Mouse (Mus musculus) kidney, postnatal 36 days (tissue): ENCODE results near the gene Serpinb1a.
"Not testable (repeated sequence)": the region's sequence is repeated elsewhere in the genome, so short reads cannot be mapped to it uniquely, and the experiment has no call there.

Source experiments
- DNase-seq, 2 experiments: peaks; one replicate each; pipeline ENCODE4 v3.0.0; 2021 to 2022; ENCODE audit warnings: mixed read lengths in 2 of 2

Gene Serpinb1a

GRCm38 (mm10) chr13:32850668-32851404 is at the start of gene Serpinb1a:
TSS of gene Serpinb1a (minus strand) at chr13:32851185.
- DNase-seq: peak; percentile 68 to 69

GRCm38 (mm10) chr13:32900639-32901038 is 49.7 kb upstream of the Serpinb1a start:
- peak; percentile 49 to 78 for DNase-seq

GRCm38 (mm10) chr13:32899114-32899513 is 48.1 kb upstream of the Serpinb1a start:
- not testable (repeated sequence) for DNase-seq

- no peak for DNase-seq
Observed at GRCm38 (mm10) chr13:32898111-32898510, 47.1 kb upstream of the Serpinb1a start, which contains the start of gene Serpinb1c. TSS of gene Serpinb1c (minus strand) at chr13:32898211.

DNA sequence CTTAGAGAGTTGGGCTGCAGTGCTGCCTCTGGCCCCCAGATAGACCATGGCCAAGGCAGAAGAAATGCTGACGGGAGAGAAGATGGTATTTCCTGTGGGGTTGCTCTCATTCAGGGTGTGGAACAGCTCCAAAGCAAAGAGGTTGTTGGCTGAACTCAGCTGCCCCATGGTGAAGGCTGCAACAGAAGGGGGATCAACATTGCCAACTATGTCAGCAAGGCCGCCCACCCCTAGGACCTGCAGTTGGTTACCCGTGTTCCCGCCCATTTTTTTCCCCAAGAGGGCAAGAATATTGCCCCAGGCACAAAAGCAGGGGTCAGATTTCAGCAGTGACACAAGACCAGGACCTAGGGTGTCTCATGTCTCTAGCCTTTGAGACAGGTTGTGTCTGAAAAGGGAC is 45.9 kb upstream of the Serpinb1a start:
- no peak for DNase-seq

GRCm38 (mm10) chr13:32884755-32885154 is 33.8 kb upstream of the Serpinb1a start:
- DNase-seq: no peak

DNA sequence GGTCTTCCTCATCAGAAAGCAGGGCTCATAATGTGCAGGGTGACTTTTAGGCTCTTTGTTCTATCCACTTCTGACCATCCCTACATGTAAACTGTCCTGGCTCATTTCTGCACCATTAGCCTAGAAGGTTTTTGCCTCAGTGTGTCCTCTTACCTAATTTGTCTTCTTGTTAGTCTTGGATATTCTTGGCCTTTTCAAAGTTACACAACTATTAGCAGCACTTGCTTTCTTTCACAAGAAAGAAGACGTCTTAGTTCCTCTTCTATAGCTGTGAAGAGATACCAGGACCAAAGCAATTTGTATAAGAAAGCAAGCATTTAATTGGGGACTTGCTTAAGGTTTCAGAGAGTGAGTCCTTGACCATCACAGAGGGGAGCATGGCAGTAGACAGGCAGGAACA is 22.9 kb upstream of the Serpinb1a start:
- no peak for DNase-seq

- no peak for DNase-seq
Observed at GRCm38 (mm10) chr13:32868843-32869242, 17.9 kb upstream of the Serpinb1a start.

DNA sequence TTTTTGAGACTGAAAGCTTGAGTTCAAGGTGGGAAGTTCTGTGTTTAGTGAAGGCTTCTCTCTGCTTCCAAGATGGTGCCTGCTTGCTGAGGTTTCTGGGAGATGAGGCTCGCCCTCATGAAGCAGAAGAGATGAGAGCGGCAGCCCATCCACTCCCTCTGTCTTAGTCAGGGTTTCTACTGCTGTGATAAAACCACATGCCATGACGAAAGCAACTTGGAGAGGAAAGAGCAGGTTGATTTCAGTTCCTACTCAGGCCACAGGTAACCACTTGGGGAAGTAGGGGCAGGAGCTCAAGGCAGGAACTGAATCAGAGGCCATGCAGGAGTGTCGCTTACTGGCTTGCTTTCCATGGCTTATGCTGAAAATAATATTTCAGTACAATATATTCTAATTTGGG is 17.2 kb upstream of the Serpinb1a start:
- not testable (repeated sequence) for DNase-seq

- no peak for DNase-seq
Observed at GRCm38 (mm10) chr13:32867030-32867429, 16.0 kb upstream of the Serpinb1a start.

- DNase-seq: peak; percentile 59 to 87
Observed at GRCm38 (mm10) chr13:32866484-32866883, 15.5 kb upstream of the Serpinb1a start.

DNA sequence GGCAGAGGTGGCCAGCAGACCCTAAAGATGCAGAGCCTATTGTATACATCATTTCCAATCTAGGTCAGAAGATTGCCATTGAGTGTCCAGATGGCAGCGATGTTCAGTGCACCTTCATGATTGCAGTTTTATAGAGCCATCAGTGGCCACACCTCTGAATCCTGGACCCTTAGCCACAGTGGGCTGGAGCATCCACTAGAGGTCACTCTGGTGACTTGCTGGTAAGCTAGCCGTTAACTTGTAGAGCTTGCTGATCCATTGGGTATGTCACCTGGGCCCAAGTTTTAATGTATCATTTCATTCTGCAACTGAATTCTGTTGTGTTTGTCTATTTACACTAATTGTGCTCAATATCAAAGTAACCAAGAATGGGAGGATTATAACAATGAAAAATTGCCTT is 14.6 kb upstream of the Serpinb1a start:
- peak in 1 of 2 experiments; percentile 27 for DNase-seq

GRCm38 (mm10) chr13:32864529-32864928 is 13.5 kb upstream of the Serpinb1a start:
- not testable (repeated sequence) for DNase-seq

DNA sequence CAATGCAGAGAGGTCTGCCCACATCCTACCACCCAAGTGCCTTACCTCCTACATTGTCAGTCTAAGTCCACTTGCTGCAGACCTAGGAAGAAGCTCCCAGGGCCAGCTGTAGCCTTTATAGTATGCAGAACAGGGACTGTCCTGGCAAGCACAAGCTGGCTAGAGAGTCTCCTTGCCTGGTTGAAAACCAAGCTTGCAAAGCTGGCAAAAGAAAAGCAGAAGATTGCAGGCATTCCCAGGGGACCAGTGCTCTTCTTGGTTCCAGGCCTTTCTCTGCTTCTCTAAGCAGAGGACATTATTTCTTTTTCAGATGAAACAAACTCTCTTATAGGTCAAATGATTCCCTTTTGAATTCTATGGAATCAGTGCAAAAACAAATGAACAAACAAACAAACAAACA is 12.5 kb upstream of the Serpinb1a start:
- DNase-seq: no peak

- DNase-seq: no peak
Observed at GRCm38 (mm10) chr13:32860821-32861220, 9.8 kb upstream of the Serpinb1a start.

DNA sequence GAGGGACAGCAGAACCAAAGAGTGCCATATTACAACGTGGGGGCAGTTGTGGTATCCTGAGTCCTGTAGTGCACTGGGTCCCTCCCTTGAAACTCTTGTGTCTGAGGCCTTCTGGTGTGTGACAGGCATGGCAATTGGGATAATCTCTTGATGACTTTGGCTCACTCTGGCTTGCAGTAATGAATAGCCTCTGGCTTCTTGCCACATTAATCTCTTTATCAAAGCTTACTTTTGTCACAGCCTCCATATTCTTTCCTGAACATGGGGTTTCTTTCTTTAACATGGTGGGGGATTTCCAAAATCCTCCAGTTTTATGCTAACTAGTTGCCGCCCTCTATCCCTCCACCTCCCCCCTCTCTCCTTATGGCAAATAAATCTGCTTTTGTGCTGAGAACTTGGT is 2.1 kb upstream of the Serpinb1a start:
- no peak for DNase-seq

- peak in 1 of 2 experiments; percentile 13 for DNase-seq
Observed at GRCm38 (mm10) chr13:32852539-32852938, 1.6 kb upstream of the Serpinb1a start.

DNA sequence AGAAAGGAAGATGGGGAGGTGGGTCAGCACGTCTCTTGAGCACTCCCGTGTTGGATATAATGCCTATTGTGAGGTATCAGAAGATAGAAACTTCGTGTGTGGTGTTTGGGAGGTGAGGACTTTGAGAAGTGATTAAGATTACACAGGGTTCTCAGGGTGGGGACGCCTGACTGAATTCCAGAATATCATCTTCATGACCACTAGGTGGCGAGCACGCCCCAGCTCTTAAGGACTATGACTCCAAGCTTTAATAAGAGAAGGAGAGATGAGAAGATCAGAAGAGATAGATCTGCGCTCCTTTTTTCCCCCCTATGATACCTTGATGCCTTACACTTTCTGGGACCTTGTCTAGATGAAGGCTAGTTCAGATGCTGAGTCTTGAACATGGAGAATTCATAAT is 982 bp upstream of the Serpinb1a start:
- DNase-seq: peak; percentile 58 to 76

GRCm38 (mm10) chr13:32850156-32850555 is 829 bp downstream of the Serpinb1a start:
- DNase-seq: peak in 1 of 2 experiments; percentile 8

DNA sequence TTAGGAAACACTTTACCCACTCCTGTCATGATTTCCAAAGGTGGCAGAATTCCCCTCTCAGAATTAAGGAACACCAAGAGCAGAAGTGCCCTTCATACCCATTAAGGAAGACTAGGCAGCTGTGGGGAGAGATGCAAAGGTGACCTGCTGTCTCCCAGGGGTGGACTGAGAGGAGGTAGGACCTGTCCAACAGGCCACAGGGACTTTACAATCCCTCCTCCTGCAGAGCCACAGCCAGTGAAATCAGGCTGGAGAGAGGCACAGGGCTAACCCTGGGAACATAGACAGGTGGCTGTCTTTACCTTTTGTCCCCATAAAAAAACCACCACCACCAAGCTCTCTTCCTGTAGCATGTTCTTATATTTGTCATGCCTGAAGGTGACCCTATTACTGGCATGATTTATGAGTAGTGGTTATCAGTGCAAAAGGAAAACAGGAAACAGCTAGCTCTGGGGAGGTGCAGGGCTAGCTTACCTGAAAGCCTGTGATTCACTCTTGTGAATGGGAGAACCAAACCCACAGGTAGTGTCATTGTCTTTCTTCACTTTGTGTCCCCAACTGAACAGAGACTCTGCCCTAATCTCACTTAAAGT is 1.4 kb downstream of the Serpinb1a start:
- peak in 1 of 2 experiments; percentile 14 for DNase-seq

- peak; percentile 55 to 67 for DNase-seq
Observed at GRCm38 (mm10) chr13:32849092-32849491, 1.9 kb downstream of the Serpinb1a start.

- DNase-seq: no peak
Observed at GRCm38 (mm10) chr13:32846221-32846620, 4.8 kb downstream of the Serpinb1a start.

- DNase-seq: no peak
Observed at GRCm38 (mm10) chr13:32841349-32841748, 9.6 kb downstream of the Serpinb1a start.

- DNase-seq: no peak
Observed at GRCm38 (mm10) chr13:32839314-32839713, 11.7 kb downstream of the Serpinb1a start.
